Mouse (Mus musculus) limb, embryonic 12.5 days (tissue): Measurements from ENCODE around the gene Triobp. TPM values are rescaled to one million over a fixed set of nuclear protein-coding genes. Genes with fewer than 3 reads are reported as not detected.

ENCODE experiments used
- ATAC-seq: fragments of 200-750 bp; cut with Nextera tagmentation; 2 replicates; pipeline ENCODE4 v1.8.0; 2017; ENCODE audit warnings: low read depth, moderate TSS enrichment; ENCODE audit not compliant: insufficient number of reproducible peaks, insufficient read depth, low FRiP score, low TSS enrichment
- H3K27ac ChIP-seq: fragments of 300-500 bp; sonication (generic); 2 replicates; pipeline ENCODE4 v1.5.1; 2016; ENCODE audit warnings: mild to moderate bottlenecking, moderate library complexity
- H3K27me3 ChIP-seq: fragments of 300-500 bp; sonication (generic); 2 replicates; pipeline ENCODE4 v1.6.1; 2016; ENCODE audit warnings: mild to moderate bottlenecking, moderate library complexity
- H3K36me3 ChIP-seq: fragments of 300-500 bp; sonication (generic); 2 replicates; pipeline ENCODE4 v1.6.1; 2016; ENCODE audit warnings: mild to moderate bottlenecking, moderate library complexity
- H3K4me1 ChIP-seq: fragments of 300-500 bp; sonication (generic); replicated peaks from 2 replicates; pipeline ENCODE4 v1.6.1; 2016
- H3K4me2 ChIP-seq: fragments of 300-500 bp; sonication (generic); 2 replicates; pipeline ENCODE4 v1.6.1; 2016; ENCODE audit warnings: mild to moderate bottlenecking, moderate library complexity
- H3K4me3 ChIP-seq: fragments of 300-500 bp; sonication (generic); replicated peaks from 2 replicates; pipeline ENCODE4 v1.5.1; 2016; ENCODE audit warnings: mild to moderate bottlenecking
- H3K9ac ChIP-seq: fragments of 300-500 bp; sonication (generic); replicated peaks from 2 replicates; pipeline ENCODE4 v1.6.1; 2016; ENCODE audit warnings: mild to moderate bottlenecking, moderate library complexity
- H3K9me3 ChIP-seq: fragments of 300-500 bp; sonication (generic); 2 replicates; pipeline ENCODE4 v1.6.1; 2016; ENCODE audit warnings: mild to moderate bottlenecking, moderate library complexity
- whole genome bisulfite sequencing: fragments of 180-500 bp; shearing (Covaris S2); methylation state at CpG from one replicate; pipeline ENCODE4 v1.1.7; 2016; 5-methylcytosine and 5-hydroxymethylcytosine counted together
- polyA plus RNA-seq: library from polyadenylated mRNA; unstranded; fragments of >200 nt; fragmentation: Nextera tagmentation; extraction: Ambion mirVana; gene quantifications from 2 replicates; pipeline ENCODE4 v1.2.1, GENCODE M21; 2016

Triobp gene
- polyA plus RNA-seq, 1 experiment from 2014 or later: 37.9 TPM

- H3K4me1 ChIP-seq: peaks cover 15% of the 10 kb centered on the region
- no peak for ATAC-seq
- H3K27ac ChIP-seq: no peak overlapping the region
- H3K4me2 ChIP-seq: no peak overlapping the region
- H3K4me3 ChIP-seq: no peak overlapping the region
- no peak overlapping the region for H3K9ac ChIP-seq
- peaks cover 55% of the 10 kb centered on the region for H3K36me3 ChIP-seq
- no peaks in the 10 kb centered on the region for H3K27me3 ChIP-seq
- no peaks in the 10 kb centered on the region for H3K9me3 ChIP-seq
- WGBS: 96% methylated on average over 2 of the region's 2 CpGs
These were observed 9.6 kb upstream of the Triobp start for GRCm38 (mm10) chr15:78937963-78938362.

DNA sequence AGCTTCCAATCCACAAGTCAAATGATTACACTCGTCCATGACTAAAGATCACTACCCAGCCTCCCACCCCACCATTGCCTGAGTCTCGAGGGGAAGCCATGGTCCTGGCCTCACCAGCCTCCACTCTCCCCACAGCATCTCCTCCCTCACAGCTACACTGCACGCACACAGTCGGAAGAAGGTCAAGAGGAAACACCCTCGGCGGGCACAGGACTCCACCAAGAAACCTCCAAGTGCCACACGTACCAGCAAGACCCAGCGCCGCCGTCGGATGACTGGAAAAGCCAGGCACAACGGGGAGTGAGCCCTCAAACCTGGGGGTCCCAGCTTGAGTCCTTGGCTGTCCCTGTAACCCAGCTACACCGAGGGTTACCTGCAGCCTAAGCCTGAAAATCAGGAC, 7.2 kb upstream of the Triobp start:
- no peak for ATAC-seq
- Histone ChIP-seq H3K9me3 (no peaks in the 10 kb centered on the region), H3K4me2 (no peak overlapping the region), H3K27ac (no peak overlapping the region), H3K4me1 (peaks cover 15% of the 10 kb centered on the region), H3K27me3 (no peaks in the 10 kb centered on the region), H3K4me3 (no peak overlapping the region), H3K36me3 (peaks cover 55% of the 10 kb centered on the region), H3K9ac (no peak overlapping the region)
- WGBS: 91% methylated on average over 13 of the region's 13 CpGs

DNA sequence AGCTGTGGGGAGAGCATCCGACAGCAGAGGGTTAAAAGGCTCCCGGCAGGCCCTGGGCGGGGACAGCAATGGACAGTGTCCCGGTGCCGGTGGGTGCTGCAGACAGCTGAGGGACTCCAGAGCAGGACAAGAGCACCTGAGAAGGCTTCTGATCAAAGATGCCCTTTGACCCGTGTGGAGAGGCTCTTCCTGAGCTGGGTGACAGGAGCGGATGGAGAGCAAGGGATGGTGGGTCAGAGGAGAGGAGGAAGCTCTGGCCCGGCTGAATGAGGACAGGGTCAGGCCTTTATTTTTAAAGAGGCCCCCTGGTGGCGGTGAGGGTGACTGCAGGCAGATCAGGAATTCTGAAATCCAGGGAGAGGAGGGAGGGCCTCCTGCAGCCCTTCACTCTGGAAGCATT, 4.9 kb upstream of the Triobp start:
- peaks cover 44% of the 10 kb centered on the region for H3K36me3 ChIP-seq
- H3K4me3 ChIP-seq: peak overlapping the region; percentile 32
- H3K27ac ChIP-seq: no peak overlapping the region
- peak overlapping the region; percentile 58 for H3K9ac ChIP-seq
- peak overlapping the region; percentile 60 for H3K4me2 ChIP-seq
- H3K4me1 ChIP-seq: peaks cover 9% of the 10 kb centered on the region; the same call in 1 of the 2 replicates
- 1% methylated on average over 9 of the region's 9 CpGs for WGBS
- no peaks in the 10 kb centered on the region for H3K27me3 ChIP-seq
- ATAC-seq: peak; percentile 35; the same call in 1 of the 2 replicates
- H3K9me3 ChIP-seq: no peaks in the 10 kb centered on the region

GRCm38 (mm10) chr15:78946232-78946631, 1.3 kb upstream of the Triobp start:
- Histone ChIP-seq H3K9me3 (no peaks in the 10 kb centered on the region), H3K4me3 (no peak overlapping the region), H3K4me2 (no peak overlapping the region), H3K27ac (no peak overlapping the region), H3K27me3 (no peaks in the 10 kb centered on the region), H3K9ac (no peak overlapping the region), H3K4me1 (peaks cover 23% of the 10 kb centered on the region), H3K36me3 (peaks cover 15% of the 10 kb centered on the region)
- WGBS: 85% methylated on average over 7 of the region's 7 CpGs
- ATAC-seq: no peak

DNA sequence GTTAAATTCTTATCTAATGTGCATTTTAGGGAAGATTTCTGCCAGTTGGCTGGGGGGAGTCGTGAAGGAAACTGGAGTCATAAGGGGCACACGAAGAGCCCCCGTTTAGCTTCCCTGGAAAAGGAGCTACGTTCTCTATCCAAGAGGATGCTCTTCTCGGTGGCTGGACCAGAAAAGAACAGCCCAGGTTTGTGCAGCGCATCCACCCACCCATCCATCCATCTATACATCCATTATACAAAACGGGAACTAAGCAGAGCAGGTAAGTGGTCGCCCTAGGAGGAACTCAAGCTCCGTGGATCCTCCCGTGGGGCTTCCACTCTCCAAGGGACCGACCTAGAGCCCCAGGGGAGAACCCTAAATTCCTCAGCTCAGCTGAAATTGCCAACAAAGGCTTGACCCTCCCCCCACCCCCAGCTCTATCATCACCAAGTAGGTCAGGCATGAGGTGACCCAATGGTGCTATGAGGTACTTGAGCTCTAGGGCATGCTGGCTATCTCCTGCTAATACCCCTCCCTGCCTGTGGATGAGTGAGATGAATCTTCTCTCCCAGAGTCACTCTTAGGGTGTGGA, 715 bp downstream of the Triobp start:
- H3K36me3 ChIP-seq: peaks cover 24% of the 10 kb centered on the region
- H3K4me2 ChIP-seq: peak overlapping the region; percentile 73
- H3K27me3 ChIP-seq: no peaks in the 10 kb centered on the region
- peak overlapping the region; percentile 71 for H3K9ac ChIP-seq
- 5% methylated on average over 11 of the region's 11 CpGs for WGBS
- ATAC-seq: 0 out of 2 replicates have a peak, but pooled peaks have one; percentile 4
- H3K9me3 ChIP-seq: no peaks in the 10 kb centered on the region
- peak overlapping the region; percentile 55 for H3K4me3 ChIP-seq
- H3K4me1 ChIP-seq: peaks cover 20% of the 10 kb centered on the region
- H3K27ac ChIP-seq: peak overlapping the region; percentile 75

- no peak overlapping the region for H3K9ac ChIP-seq
- no peaks in the 10 kb centered on the region for H3K27me3 ChIP-seq
- 95% methylated on average over 3 of the region's 3 CpGs for WGBS
- no peak overlapping the region for H3K27ac ChIP-seq
- peak overlapping the region; percentile 55 for H3K4me3 ChIP-seq
- H3K4me1 ChIP-seq: peaks cover 20% of the 10 kb centered on the region
- no peak for ATAC-seq
- no peaks in the 10 kb centered on the region for H3K9me3 ChIP-seq
- H3K4me2 ChIP-seq: peak overlapping the region; percentile 73
- peaks cover 31% of the 10 kb centered on the region for H3K36me3 ChIP-seq
These were observed 1.4 kb downstream of the Triobp start for GRCm38 (mm10) chr15:78948883-78949282.

GRCm38 (mm10) chr15:78955663-78956062, 8.1 kb downstream of the Triobp start:
- no peak overlapping the region for H3K4me2 ChIP-seq
- WGBS: 76% methylated on average over 3 of the region's 3 CpGs
- no peak overlapping the region for H3K4me3 ChIP-seq
- no peak overlapping the region for H3K9ac ChIP-seq
- no peaks in the 10 kb centered on the region for H3K27me3 ChIP-seq
- H3K27ac ChIP-seq: no peak overlapping the region
- no peaks in the 10 kb centered on the region for H3K9me3 ChIP-seq
- ATAC-seq: no peak
- peaks cover 13% of the 10 kb centered on the region for H3K4me1 ChIP-seq
- H3K36me3 ChIP-seq: peaks cover 65% of the 10 kb centered on the region

- H3K27me3 ChIP-seq: no peaks in the 10 kb centered on the region
- ATAC-seq: no peak
- H3K4me2 ChIP-seq: no peak overlapping the region
- H3K9me3 ChIP-seq: no peaks in the 10 kb centered on the region
- WGBS: 68% methylated on average over 4 of the region's 4 CpGs
- no peak overlapping the region for H3K4me3 ChIP-seq
- peaks cover 65% of the 10 kb centered on the region for H3K36me3 ChIP-seq
- H3K27ac ChIP-seq: no peak overlapping the region
- peaks cover 13% of the 10 kb centered on the region for H3K4me1 ChIP-seq
- no peak overlapping the region for H3K9ac ChIP-seq
These were observed 8.8 kb downstream of the Triobp start for GRCm38 (mm10) chr15:78956351-78956750.

DNA sequence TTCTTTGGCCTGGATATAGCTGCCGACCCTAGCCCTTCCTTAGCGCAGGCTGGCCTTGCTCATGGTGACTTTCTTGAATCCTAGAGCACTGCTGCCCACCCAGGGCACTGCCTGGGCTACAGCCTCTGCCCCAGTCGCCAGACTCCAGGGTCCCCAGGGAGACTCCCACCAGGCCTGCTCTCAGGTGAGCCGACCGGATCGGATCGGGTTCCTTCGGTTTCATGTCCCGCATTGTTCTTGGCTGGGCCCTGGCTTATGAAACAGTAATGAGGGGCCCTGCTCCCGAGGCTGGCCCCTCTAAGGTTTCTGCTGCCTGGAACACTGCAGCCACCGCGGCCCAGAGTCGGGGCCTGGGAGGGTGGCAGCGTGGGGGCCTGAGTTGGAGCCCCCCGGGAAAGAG, 9.5 kb downstream of the Triobp start:
- Histone ChIP-seq H3K36me3 (peaks cover 66% of the 10 kb centered on the region), H3K27me3 (no peaks in the 10 kb centered on the region), H3K4me1 (peaks cover 13% of the 10 kb centered on the region), H3K4me2 (peak overlapping the region; percentile 6; the same call in 1 of the 2 replicates), H3K9me3 (no peaks in the 10 kb centered on the region), H3K4me3 (no peak overlapping the region), H3K27ac (peak overlapping the region; percentile 74), H3K9ac (0 out of 2 replicates have a peak overlapping the region, but pooled peaks have one; percentile 14)
- WGBS: 43% methylated on average over 15 of the region's 15 CpGs
- no peak for ATAC-seq

- Histone ChIP-seq H3K4me1 (peaks cover 18% of the 10 kb centered on the region), H3K4me3 (no peak overlapping the region), H3K4me2 (no peak overlapping the region), H3K36me3 (peaks cover 45% of the 10 kb centered on the region), H3K27ac (no peak overlapping the region), H3K9me3 (no peaks in the 10 kb centered on the region), H3K27me3 (no peaks in the 10 kb centered on the region), H3K9ac (no peak overlapping the region)
- ATAC-seq: no peak
- 83% methylated on average over 11 of the region's 11 CpGs for WGBS
These were observed 12.0 kb downstream of the Triobp start for GRCm38 (mm10) chr15:78959537-78959936.

- no peak for ATAC-seq
- Histone ChIP-seq H3K4me1 (peaks cover 18% of the 10 kb centered on the region), H3K27me3 (no peaks in the 10 kb centered on the region), H3K27ac (no peak overlapping the region), H3K9me3 (no peaks in the 10 kb centered on the region), H3K4me3 (no peak overlapping the region), H3K36me3 (peaks cover 46% of the 10 kb centered on the region), H3K9ac (no peak overlapping the region), H3K4me2 (no peak overlapping the region)
- WGBS: 73% methylated on average over 4 of the region's 4 CpGs
These were observed 12.6 kb downstream of the Triobp start for GRCm38 (mm10) chr15:78960088-78960487.

DNA sequence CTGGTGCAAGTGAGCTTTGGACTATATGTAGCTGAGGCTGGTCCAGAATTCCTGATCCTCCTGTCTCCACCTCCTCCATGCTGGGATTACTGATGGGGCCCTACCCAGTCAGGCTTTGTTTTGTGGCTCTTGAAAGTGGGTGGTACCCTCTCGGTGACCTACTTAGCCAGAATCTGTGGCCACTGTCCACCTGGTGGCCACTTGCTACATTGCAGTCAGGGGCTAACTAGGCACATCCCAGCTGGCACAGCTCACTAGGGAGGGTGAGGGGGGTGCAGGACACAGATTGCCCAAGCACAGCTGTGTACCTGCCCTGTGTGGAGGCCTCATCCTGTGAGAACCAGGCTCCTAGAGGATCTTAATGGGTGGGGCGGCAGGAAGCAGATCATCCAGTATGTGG, 15.4 kb downstream of the Triobp start:
- no peak overlapping the region for H3K9ac ChIP-seq
- H3K27me3 ChIP-seq: no peaks in the 10 kb centered on the region
- no peaks in the 10 kb centered on the region for H3K9me3 ChIP-seq
- H3K4me1 ChIP-seq: 0 out of 2 replicates have a peak, but pooled peaks cover 5% of the 10 kb centered on the region
- ATAC-seq: no peak
- no peak overlapping the region for H3K4me3 ChIP-seq
- H3K27ac ChIP-seq: no peak overlapping the region
- peaks cover 61% of the 10 kb centered on the region for H3K36me3 ChIP-seq
- WGBS: 39% methylated on average over 2 of the region's 2 CpGs
- H3K4me2 ChIP-seq: no peak overlapping the region
